Mouse (Mus musculus): ENCODE results near the gene Marcks. TPM values are rescaled to one million over a fixed set of nuclear protein-coding genes. Genes with fewer than 3 reads are reported as not detected.

Gene Marcks
- total and polyA plus RNA-seq, 2 experiments from 2014 or later: 242 to 341 TPM

DNA sequence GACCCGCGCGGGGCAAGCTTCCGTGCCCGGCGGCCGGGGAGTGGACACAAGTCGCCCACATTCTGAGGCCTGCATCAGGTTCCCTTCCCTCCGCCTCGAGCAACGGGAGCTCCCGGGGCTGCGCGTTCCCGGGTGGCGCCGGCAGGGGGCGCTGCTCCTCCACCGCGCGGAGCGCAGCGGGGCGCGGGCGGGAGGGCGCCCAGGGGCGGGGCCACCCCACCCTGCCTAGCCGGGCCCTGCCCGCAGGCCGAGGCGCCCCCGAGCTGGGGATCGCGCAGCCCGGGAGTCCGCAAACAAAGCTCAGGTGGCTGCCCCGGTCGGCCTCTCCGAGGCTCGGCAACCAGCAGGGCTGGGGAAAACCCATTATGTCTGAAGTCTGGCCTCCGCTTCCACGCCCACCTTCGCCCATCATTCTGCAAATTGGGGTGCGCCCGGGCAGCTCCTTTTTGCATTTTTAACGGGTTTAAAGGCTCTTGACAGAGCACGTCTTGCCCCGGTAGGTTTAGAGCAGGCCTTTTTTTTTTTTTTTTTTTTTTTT lies 1.7 kb downstream of the Marcks start:
- Histone ChIP-seq H3K9me3 (ENCODE audit: low read length) (no peaks in the 10 kb centered on the region), H3K4me1 (ENCODE audit: insufficient read depth, low read length) (peaks cover 5% of the 10 kb centered on the region; the same call in 1 of the 2 replicates), H3K4me2 (ENCODE audit: low read depth, low read length) (peak overlapping the region; percentile 70), H3K27ac (peak overlapping the region; percentile 100), H3K9ac (replicated peaks; ENCODE audit: low read length) (peak overlapping the region; percentile 98), H3K27me3 (ENCODE audit: insufficient read depth, low read length) (no peaks in the 10 kb centered on the region), H3K36me3 (ENCODE audit: insufficient read depth, low read length) (0 out of 2 replicates have a peak, but pooled peaks cover 4% of the 10 kb centered on the region), H3K4me3 (ENCODE audit: low read length) (peak overlapping the region; percentile 94)
- DNase-seq (ENCODE audit: low spot score): peak; percentile 92
- peak; percentile 61 for TF ChIP-seq CTCF (IDR thresholded peaks at IDR 0.05; ENCODE audit: low read depth)
- WGBS: 0% methylated on average over 47 of the region's 49 CpGs
- peak; percentile 53 for ATAC-seq

DNA sequence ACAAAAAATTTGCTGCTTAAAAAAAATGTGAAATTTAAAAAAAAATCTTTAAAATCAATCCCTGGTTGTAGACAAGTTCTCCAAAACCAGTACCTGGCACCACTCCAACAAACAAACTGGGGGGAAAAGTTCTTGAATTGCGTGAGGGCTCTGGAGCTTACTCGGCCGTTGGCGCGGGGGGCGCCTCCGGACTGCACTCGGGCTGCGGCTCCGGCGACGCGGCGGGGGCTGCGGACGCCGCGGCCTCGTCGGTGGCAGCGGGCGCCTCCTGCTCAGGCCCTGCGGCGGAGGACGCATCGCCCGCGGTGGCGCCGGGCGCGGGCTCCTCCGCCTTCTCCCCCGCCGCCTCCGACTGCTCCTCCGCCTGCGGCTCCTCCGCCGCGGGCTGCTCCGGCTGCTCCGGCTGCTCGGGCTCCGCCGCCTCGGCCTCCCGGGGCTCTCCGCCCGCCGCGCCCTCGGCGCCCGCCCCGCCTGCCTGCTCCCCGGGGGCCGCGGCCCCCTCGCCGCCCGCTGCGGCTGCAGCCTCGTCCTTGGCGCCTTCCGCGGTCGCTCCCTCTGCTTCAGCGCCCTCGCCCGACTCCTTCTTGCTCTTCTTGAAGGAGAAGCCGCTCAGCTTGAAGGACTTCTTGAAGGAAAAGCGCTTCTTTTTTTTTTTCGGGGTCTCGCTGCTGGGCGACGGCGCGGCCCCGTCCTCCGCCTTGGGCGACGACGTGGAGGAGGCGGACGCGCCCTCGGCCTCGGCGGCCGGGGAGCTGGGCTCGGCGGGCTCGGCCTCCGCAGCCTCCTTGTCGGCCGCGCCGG lies 2.6 kb downstream of the Marcks start:
- Histone ChIP-seq H3K4me1 (ENCODE audit: insufficient read depth, low read length) (peaks cover 5% of the 10 kb centered on the region; the same call in 1 of the 2 replicates), H3K4me3 (ENCODE audit: low read length) (peak overlapping the region; percentile 94), H3K27ac (peak overlapping the region; percentile 100), H3K36me3 (ENCODE audit: insufficient read depth, low read length) (0 out of 2 replicates have a peak, but pooled peaks cover 4% of the 10 kb centered on the region), H3K27me3 (ENCODE audit: insufficient read depth, low read length) (no peaks in the 10 kb centered on the region), H3K9me3 (ENCODE audit: low read length) (no peaks in the 10 kb centered on the region), H3K4me2 (ENCODE audit: low read depth, low read length) (peak overlapping the region; percentile 70), H3K9ac (replicated peaks; ENCODE audit: low read length) (peak overlapping the region; percentile 98)
- under 1% methylated on average over 79 of the region's 99 CpGs for WGBS
- DNase-seq (ENCODE audit: low spot score) (peak; percentile 77), ATAC-seq (no peak)
- no peak for TF ChIP-seq CTCF (IDR thresholded peaks at IDR 0.05; ENCODE audit: low read depth)

- no peaks in the 10 kb centered on the region for H3K27me3 ChIP-seq (ENCODE audit: insufficient read depth, low read length)
- ATAC-seq (no peak), DNase-seq (ENCODE audit: low spot score) (peak; percentile 43)
- H3K4me3 ChIP-seq (ENCODE audit: low read length): peak overlapping the region; percentile 94
- H3K4me2 ChIP-seq (ENCODE audit: low read depth, low read length): peak overlapping the region; percentile 70
- 0 out of 2 replicates have a peak, but pooled peaks cover 4% of the 10 kb centered on the region for H3K36me3 ChIP-seq (ENCODE audit: insufficient read depth, low read length)
- H3K4me1 ChIP-seq (ENCODE audit: insufficient read depth, low read length): peaks cover 5% of the 10 kb centered on the region; the same call in 1 of the 2 replicates
- no peaks in the 10 kb centered on the region for H3K9me3 ChIP-seq (ENCODE audit: low read length)
- TF ChIP-seq CTCF (IDR thresholded peaks at IDR 0.05; ENCODE audit: low read depth): no peak
- H3K9ac ChIP-seq (replicated peaks; ENCODE audit: low read length): no peak overlapping the region; the same call in 1 of the 2 replicates
- H3K27ac ChIP-seq: no peak overlapping the region
- WGBS: 62% methylated on average over 4 of the region's 4 CpGs
Observed at GRCm38 (mm10) chr10:37133876-37134708, 4.6 kb downstream of the Marcks start.

DNA sequence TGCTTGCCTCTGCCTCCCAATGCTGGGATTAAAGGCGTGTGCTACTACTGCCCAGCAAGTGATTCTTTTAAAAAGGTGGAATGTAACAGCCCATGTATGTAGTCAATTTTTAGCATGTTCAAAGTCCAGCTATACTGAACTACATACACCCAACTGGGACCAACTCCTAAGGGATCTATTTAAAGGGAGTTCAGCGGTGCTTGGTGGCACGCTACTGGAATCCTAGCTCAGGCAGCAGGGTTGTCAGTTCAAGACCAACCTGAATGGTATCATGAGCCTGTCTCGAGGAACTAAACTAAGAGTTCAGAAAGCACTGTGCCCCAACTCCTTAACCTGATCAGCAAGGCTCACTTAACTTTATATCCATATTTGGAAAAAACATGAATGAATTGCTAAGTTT lies 6.0 kb downstream of the Marcks start:
- H3K4me3 ChIP-seq (ENCODE audit: low read length): no peak overlapping the region
- H3K4me2 ChIP-seq (ENCODE audit: low read depth, low read length): no peak overlapping the region
- 0 out of 2 replicates have a peak, but pooled peaks cover 4% of the 10 kb centered on the region for H3K36me3 ChIP-seq (ENCODE audit: insufficient read depth, low read length)
- no peaks in the 10 kb centered on the region for H3K9me3 ChIP-seq (ENCODE audit: low read length)
- no peak overlapping the region for H3K9ac ChIP-seq (replicated peaks; ENCODE audit: low read length)
- no peaks in the 10 kb centered on the region for H3K27me3 ChIP-seq (ENCODE audit: insufficient read depth, low read length)
- 89% methylated on average over 4 of the region's 4 CpGs for WGBS
- peaks cover 5% of the 10 kb centered on the region; the same call in 1 of the 2 replicates for H3K4me1 ChIP-seq (ENCODE audit: insufficient read depth, low read length)
- no peak overlapping the region for H3K27ac ChIP-seq
- no peak for TF ChIP-seq CTCF (IDR thresholded peaks at IDR 0.05; ENCODE audit: low read depth)
- ATAC-seq (no peak), DNase-seq (ENCODE audit: low spot score) (peak; percentile 3)

DNA sequence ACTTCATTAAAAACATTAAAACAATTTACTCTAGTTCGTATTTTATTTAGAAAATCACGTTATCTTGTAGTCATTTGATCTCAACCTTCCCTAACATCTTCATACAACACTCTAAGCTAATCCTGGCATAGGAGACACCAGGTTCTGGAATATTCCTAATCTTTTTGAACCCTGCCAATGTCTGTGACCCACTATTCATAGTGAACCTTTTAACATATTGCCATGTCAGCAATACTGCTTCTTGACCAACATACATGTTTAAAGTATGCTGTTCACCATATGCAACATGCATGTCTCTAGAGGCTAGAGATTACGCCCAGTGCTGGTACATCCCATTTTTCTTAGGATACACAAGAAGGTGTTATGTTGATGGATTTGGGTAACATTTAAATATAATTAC lies 9.1 kb downstream of the Marcks start:
- H3K36me3 ChIP-seq (ENCODE audit: insufficient read depth, low read length): no peaks in the 10 kb centered on the region
- H3K27me3 ChIP-seq (ENCODE audit: insufficient read depth, low read length): no peaks in the 10 kb centered on the region
- WGBS: 93% methylated on average over 3 of the region's 3 CpGs
- ATAC-seq (no peak), DNase-seq (ENCODE audit: low spot score) (no peak)
- peaks cover 5% of the 10 kb centered on the region; the same call in 1 of the 2 replicates for H3K4me1 ChIP-seq (ENCODE audit: insufficient read depth, low read length)
- H3K9me3 ChIP-seq (ENCODE audit: low read length): no peaks in the 10 kb centered on the region
- H3K4me3 ChIP-seq (ENCODE audit: low read length): no peak overlapping the region
- no peak overlapping the region for H3K4me2 ChIP-seq (ENCODE audit: low read depth, low read length)
- no peak for TF ChIP-seq CTCF (IDR thresholded peaks at IDR 0.05; ENCODE audit: low read depth)
- no peak overlapping the region for H3K27ac ChIP-seq
- H3K9ac ChIP-seq (replicated peaks; ENCODE audit: low read length): no peak overlapping the region

GRCm38 (mm10) chr10:37115329-37115728 lies 23.4 kb downstream of the Marcks start:
- DNase-seq (ENCODE audit: low spot score) (no peak), ATAC-seq (no peak)
- Histone ChIP-seq H3K4me3 (ENCODE audit: low read length) (no peak overlapping the region), H3K9me3 (ENCODE audit: low read length) (no peaks in the 10 kb centered on the region), H3K27me3 (ENCODE audit: insufficient read depth, low read length) (no peaks in the 10 kb centered on the region), H3K27ac (no peak overlapping the region), H3K36me3 (ENCODE audit: insufficient read depth, low read length) (no peaks in the 10 kb centered on the region), H3K4me2 (ENCODE audit: low read depth, low read length) (no peak overlapping the region), H3K4me1 (ENCODE audit: insufficient read depth, low read length) (no peaks in the 10 kb centered on the region), H3K9ac (replicated peaks; ENCODE audit: low read length) (no peak overlapping the region)
- 74% methylated on average over 2 of the region's 2 CpGs for WGBS
- no peak for TF ChIP-seq CTCF (IDR thresholded peaks at IDR 0.05; ENCODE audit: low read depth)

All from hindbrain, postnatal 0 days (tissue).